ENCODE assay signal across 7 mouse cellular contexts in genomic region chr8:83898456-83898855, GRCm38 (mm10). TPM values are rescaled to one million over a fixed set of nuclear protein-coding genes. Genes with fewer than 3 reads are reported as not detected.
A peak's percentile ranks its signal among the peaks of the same experiment; 100 is the strongest.
DNase-seq lines count a peak whose midpoint lies in the region; ATAC-seq and TF ChIP-seq lines count a peak whose summit lies in the region.

No protein-coding gene starts in this region.

- no peaks in the 10 kb centered on the region for H3K36me3 ChIP-seq in lung, embryonic 15.5 days
- H3K36me3 ChIP-seq in forebrain, embryonic 15.5 days, result no peaks in the 10 kb centered on the region
- no peaks in the 10 kb centered on the region for H3K36me3 ChIP-seq in limb, embryonic 14.5 days (ENCODE audit: control insufficient read depth, insufficient read depth, low read length)

- H3K4me3 ChIP-seq in lung, embryonic 15.5 days, result peak overlapping the region; percentile 95
- peak overlapping the region; percentile 99 for H3K4me3 ChIP-seq in forebrain, embryonic 15.5 days
- peak overlapping the region; percentile 95 for H3K4me3 ChIP-seq in limb, embryonic 14.5 days (replicated peaks; ENCODE audit: low read length)

- H3K27ac ChIP-seq in lung, embryonic 15.5 days, result peak overlapping the region; percentile 99
- peak overlapping the region; percentile 100 for H3K27ac ChIP-seq in forebrain, embryonic 15.5 days (replicated peaks)
- peak overlapping the region; percentile 98 for H3K27ac ChIP-seq in limb, embryonic 14.5 days (replicated peaks; ENCODE audit: low read depth, low read length)

- 4% methylated on average over 10 of the region's 10 CpGs for WGBS in lung, embryonic 15.5 days
- 1% methylated on average over 10 of the region's 10 CpGs for WGBS in forebrain, embryonic 15.5 days
- 3% methylated on average over 10 of the region's 10 CpGs for WGBS in limb, embryonic 14.5 days

- H3K4me1 ChIP-seq in lung, embryonic 15.5 days, result peaks cover 46% of the 10 kb centered on the region
- peaks cover 43% of the 10 kb centered on the region for H3K4me1 ChIP-seq in forebrain, embryonic 15.5 days
- peaks cover 37% of the 10 kb centered on the region for H3K4me1 ChIP-seq in limb, embryonic 14.5 days (ENCODE audit: control insufficient read depth, insufficient read depth, low read length)

- H3K9me3 ChIP-seq in lung, embryonic 15.5 days, result no peaks in the 10 kb centered on the region
- H3K9me3 ChIP-seq in forebrain, embryonic 15.5 days, result no peaks in the 10 kb centered on the region
- no peaks in the 10 kb centered on the region for H3K9me3 ChIP-seq in limb, embryonic 14.5 days (ENCODE audit: control insufficient read depth, low read length)

- no peak for DNase-seq in lung, postnatal 36 days
- DNase-seq in cerebellum, postnatal 10 days, result peak; percentile 66 to 78
- peak; percentile 53 for DNase-seq in limb, embryonic 14.5 days (ENCODE audit: low spot score)
- peak; percentile 55 for DNase-seq in retina, embryonic 14.5 days (ENCODE audit: low spot score)

- no peak overlapping the region for H3K9ac ChIP-seq in lung, embryonic 15.5 days
- H3K9ac ChIP-seq in forebrain, embryonic 15.5 days (replicated peaks), result peak overlapping the region; percentile 99
- H3K9ac ChIP-seq in limb, embryonic 14.5 days (ENCODE audit: low read depth, low read length, severe bottlenecking), result peak overlapping the region; percentile 49

- peak overlapping the region; percentile 95 for H3K4me2 ChIP-seq in lung, embryonic 15.5 days
- peak overlapping the region; percentile 64 for H3K4me2 ChIP-seq in forebrain, embryonic 15.5 days (replicated peaks)
- H3K4me2 ChIP-seq in limb, embryonic 14.5 days (replicated peaks; ENCODE audit: low read depth, low read length, severe bottlenecking), result peak overlapping the region; percentile 74

- ATAC-seq in lung, embryonic 15.5 days (ENCODE audit: borderline replicate concordance, extremely low read depth, low FRiP score, low TSS enrichment), result no peak
- no peak for ATAC-seq in forebrain, embryonic 15.5 days (replicated peaks)
- no peak for ATAC-seq in limb, embryonic 14.5 days (ENCODE audit: low FRiP score, low read depth)
- no peak for ATAC-seq in erythroid progenitor cell, adult 5-6 weeks (replicated peaks; ENCODE audit: low FRiP score, poor library complexity, severe bottlenecking)

- H3K27me3 ChIP-seq in lung, embryonic 15.5 days, result peaks cover 16% of the 10 kb centered on the region
- 0 out of 2 replicates have a peak, but pooled peaks cover 6% of the 10 kb centered on the region for H3K27me3 ChIP-seq in forebrain, embryonic 15.5 days
- no peaks in the 10 kb centered on the region for H3K27me3 ChIP-seq in limb, embryonic 14.5 days (ENCODE audit: control insufficient read depth, insufficient read depth, low read length)

- no peak for TF ChIP-seq POLR2A in limb, embryonic 14.5 days (IDR thresholded peaks at IDR 0.05; ENCODE audit: borderline replicate concordance, extremely low read depth, insufficient read depth, insufficient read length)

RNA-seq across cellular contexts. Expression of gene Adgrl1, which starts 1.4 kb away (rescaled TPM):
- polyA plus RNA-seq in lung, embryonic 15.5 days (2015; fragmentation: Nextera tagmentation; extraction: Ambion mirVana), result 18.6 and 19.7 TPM in 2 replicates
- 56.2 and 57.0 TPM in 2 replicates for polyA plus RNA-seq in forebrain, embryonic 15.5 days (2015; fragmentation: Nextera tagmentation; extraction: Ambion mirVana)
- polyA plus RNA-seq in limb, embryonic 14.5 days (2012; rRNA removed), result 123 and 177 TPM in 2 replicates
- polyA plus RNA-seq in limb, embryonic 14.5 days (2014; fragmentation: Nextera tagmentation; extraction: Ambion mirVana), result 38.5 and 45.3 TPM in 2 replicates
- total RNA-seq in erythroid progenitor cell, adult 5-6 weeks (2015; ENCODE audit: low replicate concordance), result 0.84 and 7.6 TPM in 2 replicates
- total RNA-seq in erythroid progenitor cell, adult 5-6 weeks (2017; ENCODE audit: low replicate concordance), result 0.26 and 0.30 TPM in 2 replicates

RNA-seq across cellular contexts. Expression of gene Gm10644, which starts 56.5 kb away (rescaled TPM):
- 0.74 and 0.86 TPM in 2 replicates for polyA plus RNA-seq in lung, embryonic 15.5 days (2015; fragmentation: Nextera tagmentation; extraction: Ambion mirVana)
- polyA plus RNA-seq in forebrain, embryonic 15.5 days (2015; fragmentation: Nextera tagmentation; extraction: Ambion mirVana), result 0.74 and 0.95 TPM in 2 replicates
- polyA plus RNA-seq in limb, embryonic 14.5 days (2012; rRNA removed), result 0.63 and 0.69 TPM in 2 replicates
- 0.48 and 0.53 TPM in 2 replicates for polyA plus RNA-seq in limb, embryonic 14.5 days (2014; fragmentation: Nextera tagmentation; extraction: Ambion mirVana)
- not detected in 2 replicates for total RNA-seq in erythroid progenitor cell, adult 5-6 weeks (2015; ENCODE audit: low replicate concordance)
- total RNA-seq in erythroid progenitor cell, adult 5-6 weeks (2017; ENCODE audit: low replicate concordance), result 1.0 TPM in 1 of 2 replicates, not detected in the other

RNA-seq across cellular contexts. Expression of gene Asf1b, which starts 56.9 kb away (rescaled TPM):
- 82.2 and 83.5 TPM in 2 replicates for polyA plus RNA-seq in lung, embryonic 15.5 days (2015; fragmentation: Nextera tagmentation; extraction: Ambion mirVana)
- polyA plus RNA-seq in forebrain, embryonic 15.5 days (2015; fragmentation: Nextera tagmentation; extraction: Ambion mirVana), result 20.7 and 22.2 TPM in 2 replicates
- 70.4 and 76.2 TPM in 2 replicates for polyA plus RNA-seq in limb, embryonic 14.5 days (2012; rRNA removed)
- 56.0 and 61.2 TPM in 2 replicates for polyA plus RNA-seq in limb, embryonic 14.5 days (2014; fragmentation: Nextera tagmentation; extraction: Ambion mirVana)
- 188 and 195 TPM in 2 replicates for total RNA-seq in erythroid progenitor cell, adult 5-6 weeks (2015; ENCODE audit: low replicate concordance)
- 120 and 123 TPM in 2 replicates for total RNA-seq in erythroid progenitor cell, adult 5-6 weeks (2017; ENCODE audit: low replicate concordance)
